Mouse (Mus musculus): ENCODE measurements around the gene Cntnap5a. TPM values are rescaled to one million over a fixed set of nuclear protein-coding genes. Genes with fewer than 3 reads are reported as not detected.

Gene Cntnap5a
- polyA plus RNA-seq (2012; fragmentation: generic; extraction: Trizol) = not detected

GRCm38 (mm10) chr1:115684518-115685368 lies at the start of gene Cntnap5a:
Cntnap5a (plus strand) TSS chr1:115684756.

